Mouse (Mus musculus) liver, embryonic 14.5 days (tissue): Measurements from ENCODE around the gene Lamc1.

ENCODE experiments used
- CTCF ChIP-seq: IDR thresholded peaks from 2 replicates; pipeline ENCODE4 v1.5.1; 2016; ENCODE audit warnings: antibody characterized with exemption, low read depth, control low read depth
- EP300 ChIP-seq: IDR thresholded peaks from 2 replicates; pipeline ENCODE4 v1.6.1; 2016; ENCODE audit warnings: antibody characterized with exemption, low read depth

- TF ChIP-seq EP300: no peak
- TF ChIP-seq CTCF: no peak
These were observed 13.2 kb upstream of the Lamc1 start for GRCm38 (mm10) chr1:153345699-153346291.
